Mouse (Mus musculus) gastrocnemius, postnatal 36 days (tissue): ENCODE measurements around the gene Tub. TPM values are rescaled to one million over a fixed set of nuclear protein-coding genes. Genes with fewer than 3 reads are reported as not detected.

Experiments
- DNase-seq, 2 experiments: peaks; one replicate each; pipeline ENCODE4 v3.0.0; 2022
- intact Hi-C: fragments of 180-260 bp; cut with DNase I; formaldehyde crosslinking; loops from one replicate; pipeline ENCODE4 v1.15.1; 2025
- long read RNA-seq, 2 experiments: library from polyadenylated mRNA; stranded (forward); transcript quantifications; one replicate each; pipeline ENCODE4 v2.0.0; 2021
- total RNA-seq, 2 experiments: library from RNA; stranded (reverse); gene quantifications; 2 replicates each; pipeline ENCODE4 v1.2.3; 2021

Gene Tub
- total RNA-seq, result under 1 TPM; 0.38 to 0.49 TPM
- long read RNA-seq, experiment 1, result 0 reads
- long read RNA-seq, experiment 2, partial matches to known transcripts, result 1 of 1 reads
- long read RNA-seq, experiment 2, other reads (novel, unspliced or antisense), result 0 of 1 reads

- peak in 1 of 2 experiments; percentile 18 for DNase-seq
- intact Hi-C loops, result no loop called here
Measured at GRCm38 (mm10) chr7:108950312-108950761, at the start of gene Tub. Tub (plus strand) TSS chr7:108950338.

GRCm38 (mm10) chr7:108903969-108904368 is 46.2 kb upstream of the Tub start:
- no peak for DNase-seq
- intact Hi-C loops, result no loop called here

GRCm38 (mm10) chr7:108927043-108927442 is 23.1 kb upstream of the Tub start:
- no peak for DNase-seq
- intact Hi-C loops, result no loop called here

GRCm38 (mm10) chr7:108928280-108929188 is 21.6 kb upstream of the Tub start:
- no peak for DNase-seq
- intact Hi-C loops, result no loop called here

GRCm38 (mm10) chr7:108929726-108930393 is 20.3 kb upstream of the Tub start, which contains the start of gene Nlrp10:
Nlrp10 (minus strand) TSS chr7:108930178.
- DNase-seq, result no peak
- intact Hi-C loops, result no loop called here

GRCm38 (mm10) chr7:108933794-108934731 is 16.1 kb upstream of the Tub start, which contains the start of gene Eif3f:
Eif3f (plus strand) TSS chr7:108934417.
- peak; percentile 87 to 92 for DNase-seq
- intact Hi-C loops, result loop anchor here (2.0 kb wide), 1 partner anchor 119 kb away; no protein-coding TSS in a partner anchor

GRCm38 (mm10) chr7:108934836-108935235 is 15.3 kb upstream of the Tub start:
- DNase-seq, result no peak
- intact Hi-C loops, result no loop called here

- intact Hi-C loops, result no loop called here
Measured at GRCm38 (mm10) chr7:108935411-108935810, 14.7 kb upstream of the Tub start.

GRCm38 (mm10) chr7:108936591-108936990 is 13.5 kb upstream of the Tub start:
- DNase-seq, result no peak
- intact Hi-C loops, result no loop called here

More at GRCm38 (mm10) chr7:108935411-108935810, 14.7 kb upstream of the Tub start:
- no peak for DNase-seq

- intact Hi-C loops, result no loop called here
- no peak for DNase-seq
Measured at GRCm38 (mm10) chr7:108941466-108941865, 8.7 kb upstream of the Tub start.

- no peak for DNase-seq
- intact Hi-C loops, result no loop called here
Measured at GRCm38 (mm10) chr7:108944002-108944401, 6.1 kb upstream of the Tub start.

- intact Hi-C loops, result no loop called here
- DNase-seq, result no peak
Measured at GRCm38 (mm10) chr7:108948611-108949010, 1.5 kb upstream of the Tub start.

- no peak for DNase-seq
- intact Hi-C loops, result no loop called here
Measured at GRCm38 (mm10) chr7:108949301-108949700, 837 bp upstream of the Tub start.

- no peak for DNase-seq
Measured at GRCm38 (mm10) chr7:108950762-108951331, 709 bp downstream of the Tub start.

GRCm38 (mm10) chr7:108952801-108953200 is 2.7 kb downstream of the Tub start:
- no peak for DNase-seq
- intact Hi-C loops, result no loop called here

More at GRCm38 (mm10) chr7:108950762-108951331, 709 bp downstream of the Tub start:
- intact Hi-C loops, result no loop called here

GRCm38 (mm10) chr7:108954185-108954584 is 4.0 kb downstream of the Tub start:
- intact Hi-C loops, result no loop called here
- DNase-seq, result no peak

- intact Hi-C loops, result no loop called here
- DNase-seq, result no peak
Measured at GRCm38 (mm10) chr7:108957734-108958133, 7.6 kb downstream of the Tub start.

- intact Hi-C loops, result loop anchor here (2.0 kb wide), 2 partner anchors 55 to 63 kb away; no protein-coding TSS in a partner anchor
- no peak for DNase-seq
Measured at GRCm38 (mm10) chr7:108965968-108966367, 15.8 kb downstream of the Tub start.

- intact Hi-C loops, result loop anchor here (2.0 kb wide), 2 partner anchors 54 to 62 kb away; no protein-coding TSS in a partner anchor
Measured at GRCm38 (mm10) chr7:108966742-108967362, 16.7 kb downstream of the Tub start.

More at GRCm38 (mm10) chr7:108966742-108967362, 16.7 kb downstream of the Tub start:
- DNase-seq, result peak; percentile 20 to 40
